Mouse (Mus musculus): ENCODE measurements around the gene Ppil1.

DNA sequence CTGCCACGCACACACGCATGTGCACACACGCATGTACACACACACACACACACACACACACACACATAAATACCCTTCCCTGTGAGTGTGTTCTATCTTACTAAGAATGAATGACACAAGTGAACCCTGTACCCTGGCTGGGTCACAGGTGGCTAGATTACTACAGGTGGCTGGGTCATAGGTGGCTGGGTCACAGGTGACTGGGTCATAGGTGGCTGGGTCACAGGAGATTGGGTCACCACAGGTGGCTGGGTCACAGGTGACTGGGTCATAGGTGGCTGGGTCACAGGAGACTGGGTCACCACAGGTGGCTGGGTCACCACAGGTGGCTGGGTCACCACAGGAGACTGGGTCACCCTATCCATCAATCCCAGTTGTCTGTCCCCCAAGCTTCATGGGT, 53.9 kb downstream of the Ppil1 start:
- TF ChIP-seq EP300 (IDR thresholded peaks at IDR 0.05; ENCODE audit: low read depth) (no peak), CTCF (IDR thresholded peaks at IDR 0.05; ENCODE audit: low read depth) (no peak)

All from liver, postnatal 0 days (tissue).